Mouse (Mus musculus): ENCODE measurements around the gene Gm10073.
"Not testable (repeated sequence)": the region's sequence is repeated elsewhere in the genome, so short reads cannot be mapped to it uniquely, and the experiment has no call there.

The Gm10073 gene

DNA sequence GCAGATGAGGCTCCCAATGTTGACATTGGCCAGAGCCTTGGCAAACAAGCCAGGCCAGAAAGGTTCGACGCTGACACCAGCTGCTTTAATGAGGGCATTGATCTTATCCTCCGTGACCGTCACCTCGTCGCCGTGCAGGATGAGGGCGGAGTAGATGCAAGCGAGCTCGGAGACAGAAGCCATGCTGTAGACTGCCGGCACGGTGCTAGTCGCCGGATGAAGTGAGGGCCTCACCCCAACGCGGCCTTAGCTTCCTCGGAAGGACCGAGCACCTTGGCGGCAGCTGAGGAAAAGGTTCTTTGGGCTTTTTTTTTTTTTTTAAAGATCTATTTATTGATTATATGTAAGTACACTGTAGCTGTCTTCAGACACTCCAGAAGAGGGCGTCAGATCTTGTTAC, at the start of gene Gm10073:
Gm10073 (minus strand) TSS at position 294 of the 400 bp plus-strand sequence.
- not testable (repeated sequence) for DNase-seq (ENCODE audit: low read depth, low spot score)

DNA sequence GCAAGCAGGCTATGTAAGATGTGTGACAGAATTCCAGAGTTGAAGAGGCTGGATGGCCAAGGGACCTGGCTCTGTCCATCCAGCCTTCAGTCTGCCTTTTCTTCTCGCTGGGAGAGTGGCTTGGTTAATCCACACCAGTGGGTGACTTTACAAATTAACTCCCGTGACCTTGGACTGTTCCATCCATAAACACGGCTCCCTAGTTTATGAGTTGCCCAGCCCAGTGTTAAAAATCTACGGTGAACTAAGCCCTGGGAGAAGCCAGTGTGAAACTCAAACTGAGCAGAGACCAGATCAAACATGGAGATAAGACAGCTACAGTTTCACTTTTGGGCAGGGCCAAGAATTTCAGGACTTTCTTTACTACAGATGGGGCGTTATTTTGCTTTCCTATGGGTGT, 49.8 kb upstream of the Gm10073 start:
- peak; percentile 44 for DNase-seq (ENCODE audit: low read depth, low spot score)

DNA sequence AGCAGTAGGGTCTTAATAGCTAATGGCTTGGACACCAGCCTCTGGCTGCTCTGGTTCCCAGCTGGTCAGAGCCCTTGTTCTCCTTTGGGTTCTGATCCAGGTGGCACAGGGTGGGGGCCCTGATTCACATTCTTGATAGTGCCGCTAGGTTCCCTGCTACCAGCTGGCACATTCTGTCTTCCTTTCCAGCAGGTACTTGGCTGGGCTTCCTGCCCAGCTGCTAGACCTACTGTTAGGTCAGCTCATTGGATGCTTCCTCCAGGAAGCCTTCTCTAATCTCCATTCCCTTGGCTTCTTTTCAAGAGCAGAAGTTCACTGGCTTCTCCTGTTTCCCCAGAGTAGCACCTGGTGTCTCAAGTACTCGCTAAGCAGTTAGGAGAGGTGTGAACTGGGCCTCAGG, 47.2 kb upstream of the Gm10073 start:
- peak; percentile 58 for DNase-seq (ENCODE audit: low read depth, low spot score)

DNA sequence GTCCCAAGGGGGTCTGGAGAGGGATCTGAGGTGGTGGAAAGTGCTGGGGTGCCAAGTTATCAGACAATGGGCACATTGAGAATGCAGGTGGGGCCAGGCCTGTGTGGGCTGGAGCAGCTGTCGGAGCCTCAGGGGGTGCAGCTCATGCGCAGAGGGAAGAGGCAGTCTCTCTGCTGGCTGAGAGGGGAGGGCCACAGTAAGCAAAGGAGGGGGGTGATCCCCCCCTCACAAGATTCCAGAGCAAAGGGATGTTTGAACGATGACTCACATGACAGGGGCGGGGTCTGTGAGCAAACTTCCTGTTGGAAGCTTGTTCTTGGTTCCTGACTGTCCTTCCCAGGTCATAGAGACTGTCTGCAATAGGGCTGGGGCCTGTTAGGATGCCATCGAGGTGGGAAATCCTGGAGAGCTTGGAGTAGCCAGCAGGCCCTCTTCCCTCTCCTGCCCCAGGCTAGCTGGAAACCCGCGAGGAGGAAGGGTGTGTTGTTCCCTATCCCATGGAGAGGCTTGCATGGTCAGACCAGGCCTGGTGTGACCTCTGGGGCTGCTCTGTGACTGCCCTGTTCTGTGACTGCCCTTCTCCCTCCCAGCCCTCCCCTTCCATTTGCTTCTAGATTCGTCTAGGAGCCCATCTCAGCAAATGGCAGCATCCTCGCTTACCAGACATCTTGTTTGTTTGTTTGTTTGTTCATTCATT, 46.4 kb upstream of the Gm10073 start:
- DNase-seq (ENCODE audit: low read depth, low spot score): peak; percentile 99

DNA sequence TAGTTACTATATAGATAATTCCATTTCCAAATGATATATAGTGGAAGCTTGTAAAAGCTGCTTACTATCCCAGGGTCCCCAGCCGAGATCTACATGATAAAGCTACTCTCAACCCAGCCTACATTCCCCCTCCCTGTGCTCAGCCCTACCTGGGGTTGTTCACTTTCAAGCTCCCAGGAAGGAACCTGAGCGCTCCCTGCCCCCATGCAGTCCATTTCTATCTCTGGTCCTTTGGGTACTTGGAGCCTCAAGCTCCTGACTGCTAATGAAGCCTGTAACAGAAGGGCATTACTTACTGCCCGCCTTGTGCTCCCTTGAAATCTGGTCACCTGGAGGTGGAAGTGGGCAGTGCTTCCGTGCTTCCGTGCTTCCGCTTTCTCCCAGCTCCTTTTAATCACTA, 45.1 kb upstream of the Gm10073 start:
- peak; percentile 87 for DNase-seq (ENCODE audit: low read depth, low spot score)

DNA sequence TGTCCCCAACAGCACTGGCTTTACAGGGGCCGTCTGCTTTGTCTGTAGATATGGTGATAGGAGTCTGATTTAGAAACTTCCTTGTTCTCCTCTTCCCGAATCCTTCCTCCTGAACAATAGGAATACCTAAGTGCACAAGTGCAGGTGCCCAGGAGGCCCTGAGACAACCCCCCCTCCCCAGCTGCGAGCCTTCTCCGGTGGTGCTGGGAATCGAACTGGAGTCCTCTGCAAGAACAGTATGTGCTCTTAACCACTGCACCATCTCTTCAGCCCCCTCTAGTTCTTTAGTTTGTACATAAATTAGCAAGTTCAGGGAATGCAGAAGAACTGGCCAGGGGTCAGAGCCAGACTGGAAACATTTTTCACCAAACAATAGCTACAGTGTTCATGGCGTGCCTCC, 44.6 kb upstream of the Gm10073 start:
- peak; percentile 82 for DNase-seq (ENCODE audit: low read depth, low spot score)

DNA sequence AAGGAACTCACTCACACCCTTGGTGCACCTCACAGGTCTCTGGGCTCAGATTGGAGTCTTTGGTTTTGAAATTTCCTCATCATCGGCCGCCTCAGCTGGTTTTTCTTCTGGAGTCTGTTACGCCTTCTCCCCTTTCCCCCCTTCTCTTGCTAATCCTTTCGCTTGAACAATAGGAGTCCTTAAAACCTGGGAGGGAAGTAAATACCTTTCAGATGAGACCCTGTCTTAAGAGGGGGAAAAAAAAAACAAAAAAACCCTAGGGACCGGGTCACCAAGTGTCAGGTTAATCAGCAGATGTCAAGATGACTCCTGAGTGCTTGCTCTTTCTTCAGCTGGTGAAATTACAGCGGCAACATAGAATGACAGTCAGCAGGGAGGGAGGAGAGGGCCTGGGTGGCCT, 43.9 kb upstream of the Gm10073 start:
- DNase-seq (ENCODE audit: low read depth, low spot score): peak; percentile 85

DNA sequence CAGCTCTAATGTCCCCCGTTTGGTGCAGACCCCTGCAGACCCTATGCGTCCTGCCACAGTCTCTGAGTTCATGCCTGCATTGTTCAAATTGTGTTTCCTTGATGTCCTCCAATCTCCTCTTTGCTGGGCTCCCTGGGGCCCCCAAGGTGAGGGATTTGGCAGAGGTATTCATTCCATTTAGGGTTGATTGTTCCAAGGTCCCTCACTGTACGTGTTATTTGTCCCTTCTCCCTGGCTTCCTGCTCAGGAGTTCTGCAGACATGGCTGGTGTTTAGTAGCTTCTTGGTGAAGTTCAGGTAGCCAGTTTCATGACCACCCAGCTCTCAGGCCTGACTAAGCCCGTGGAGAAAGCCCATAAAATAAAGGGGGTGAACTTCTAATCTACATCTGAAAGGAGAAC, 43.4 kb upstream of the Gm10073 start:
- peak; percentile 51 for DNase-seq (ENCODE audit: low read depth, low spot score)

DNA sequence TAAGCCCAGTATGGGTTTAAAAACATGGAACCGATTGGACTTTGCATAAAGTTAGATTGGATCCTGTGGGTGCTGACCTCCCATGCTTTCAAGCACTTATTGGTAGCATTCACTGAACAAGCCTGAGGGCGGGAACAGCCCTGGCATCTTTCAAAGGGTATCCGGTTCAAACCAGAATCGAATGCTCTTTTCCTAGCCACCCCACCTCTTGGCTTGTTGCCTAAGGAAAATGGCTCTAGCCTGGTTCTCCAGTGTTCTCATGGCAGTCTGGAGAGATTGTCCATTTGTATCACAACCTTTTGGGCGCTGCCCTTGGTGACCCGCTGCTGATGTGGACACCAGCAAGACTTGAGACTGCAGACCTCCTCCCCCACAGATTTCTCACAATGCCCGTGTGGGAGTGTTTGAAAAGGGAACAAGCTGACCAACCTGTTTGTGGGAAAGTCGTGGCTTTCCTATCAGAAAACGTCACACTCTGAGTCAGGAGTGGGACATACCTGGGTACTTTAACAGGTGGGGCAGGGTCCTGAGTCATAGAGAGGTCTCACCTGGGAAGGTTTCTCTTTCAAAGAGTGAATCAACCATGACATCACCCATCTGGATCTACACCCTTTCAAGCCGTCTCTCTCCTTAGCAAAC, 42.5 kb upstream of the Gm10073 start:
- DNase-seq (ENCODE audit: low read depth, low spot score): peak; percentile 81

DNA sequence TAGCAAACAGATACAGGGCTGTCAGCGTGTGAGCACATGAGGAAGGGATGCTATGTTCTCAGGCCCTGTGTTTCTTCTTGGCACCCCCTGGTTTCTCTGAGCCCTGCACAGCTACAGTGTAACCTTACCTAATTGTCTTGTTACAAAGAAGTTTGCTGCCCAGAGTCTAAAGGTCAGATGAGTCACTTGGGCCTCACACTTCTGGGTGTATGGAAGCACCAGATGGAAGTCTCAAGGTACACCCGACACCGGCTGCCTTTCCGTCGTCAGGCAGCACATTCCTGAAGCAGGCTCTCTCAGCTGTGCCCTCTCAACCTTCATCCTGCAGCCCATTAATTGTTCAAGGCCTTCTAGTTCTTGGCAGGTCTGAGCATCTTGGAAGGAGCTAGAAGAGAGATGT, 41.4 kb upstream of the Gm10073 start:
- peak; percentile 84 for DNase-seq (ENCODE audit: low read depth, low spot score)

DNA sequence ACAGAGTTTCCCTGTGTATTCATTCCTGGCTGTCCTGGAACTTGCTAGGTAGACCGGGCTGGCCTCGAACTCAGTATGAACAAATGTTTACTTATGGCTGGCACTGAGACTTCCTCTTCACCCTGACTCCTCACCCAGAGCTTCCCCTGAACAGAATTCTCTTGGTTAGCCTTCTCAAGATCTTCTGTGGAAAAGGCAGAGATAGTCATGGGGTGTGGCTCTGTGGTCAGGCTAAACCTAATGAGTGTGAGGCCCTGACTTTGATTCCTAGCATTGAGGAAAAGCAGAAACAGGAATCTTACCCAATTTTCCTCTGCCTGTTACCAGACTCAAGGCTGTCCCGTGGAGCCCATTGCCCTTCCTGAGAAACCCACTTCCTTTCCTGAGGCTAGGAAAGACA, 38.8 kb upstream of the Gm10073 start:
- no peak for DNase-seq (ENCODE audit: low read depth, low spot score)

DNA sequence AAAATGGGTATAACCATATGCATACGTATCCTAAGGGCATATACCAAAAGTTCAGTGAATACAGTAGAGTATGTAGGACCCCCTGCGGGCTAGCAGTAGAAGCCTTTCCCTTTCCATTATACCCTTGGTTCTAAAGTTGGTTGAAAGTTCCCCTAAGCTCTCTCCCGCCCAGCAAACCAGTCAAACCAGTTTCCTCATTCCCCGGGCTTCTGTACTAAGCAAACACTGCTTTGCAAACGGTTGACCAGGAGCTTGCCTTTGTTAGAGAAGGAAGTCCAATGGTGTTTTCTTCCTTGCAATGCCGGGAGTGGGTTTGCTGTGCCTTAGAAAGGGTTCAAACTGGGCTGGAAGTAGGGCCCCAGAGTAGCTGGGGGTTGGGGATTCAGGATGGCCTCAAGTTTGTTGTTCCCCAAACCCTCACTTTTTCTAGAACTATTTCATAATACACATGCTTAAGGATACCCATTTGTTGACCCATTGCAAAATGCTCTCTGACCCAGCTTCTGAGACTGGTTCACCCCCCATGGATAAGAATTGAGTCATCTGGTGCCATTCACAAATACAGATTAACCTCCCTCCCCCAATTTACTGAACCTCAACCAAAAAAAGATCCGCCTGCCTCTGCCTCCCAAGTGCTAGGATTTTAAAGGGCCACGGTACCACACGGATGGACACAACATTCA, 37.8 kb upstream of the Gm10073 start:
- DNase-seq (ENCODE audit: low read depth, low spot score): peak; percentile 98

DNA sequence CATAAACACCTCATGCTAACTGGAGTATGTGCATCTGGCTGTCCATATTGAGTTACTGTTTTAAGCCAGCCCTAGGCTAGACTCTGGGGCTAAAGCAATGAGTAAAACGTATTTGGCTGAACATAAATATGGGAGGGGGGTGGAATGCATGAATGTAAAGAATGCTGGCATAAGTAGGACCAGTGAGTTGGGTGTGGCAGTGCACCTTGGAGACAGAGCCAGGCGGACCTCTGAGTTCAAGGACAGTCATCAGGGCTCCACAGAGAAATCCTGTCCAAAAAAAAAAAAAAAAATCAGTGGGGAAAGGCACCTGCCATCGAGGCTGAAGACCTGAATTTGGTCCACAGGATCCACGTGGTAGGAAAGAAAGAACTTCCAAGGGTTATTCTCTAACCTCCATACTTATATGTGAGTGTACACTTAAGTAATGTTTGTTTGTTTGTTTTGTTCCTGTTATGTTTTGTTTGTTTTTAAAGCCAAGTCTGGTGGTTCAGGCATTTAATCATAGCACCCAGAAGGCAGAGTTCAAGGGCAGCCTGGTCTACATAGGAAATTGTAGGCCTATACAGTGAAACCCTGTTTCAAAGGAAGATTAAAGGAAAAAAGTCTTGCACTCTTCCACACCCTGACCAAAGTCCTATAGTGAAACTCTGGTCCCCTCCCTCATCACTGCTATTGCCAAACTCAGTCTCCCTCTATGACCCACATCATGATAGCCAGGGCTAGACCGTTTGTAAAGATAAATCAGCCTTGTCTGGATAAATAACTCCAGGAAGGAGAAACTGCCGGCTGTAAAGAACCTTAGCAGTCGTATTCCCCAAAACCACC, 36.0 kb upstream of the Gm10073 start:
- DNase-seq (ENCODE audit: low read depth, low spot score): peak; percentile 97

DNA sequence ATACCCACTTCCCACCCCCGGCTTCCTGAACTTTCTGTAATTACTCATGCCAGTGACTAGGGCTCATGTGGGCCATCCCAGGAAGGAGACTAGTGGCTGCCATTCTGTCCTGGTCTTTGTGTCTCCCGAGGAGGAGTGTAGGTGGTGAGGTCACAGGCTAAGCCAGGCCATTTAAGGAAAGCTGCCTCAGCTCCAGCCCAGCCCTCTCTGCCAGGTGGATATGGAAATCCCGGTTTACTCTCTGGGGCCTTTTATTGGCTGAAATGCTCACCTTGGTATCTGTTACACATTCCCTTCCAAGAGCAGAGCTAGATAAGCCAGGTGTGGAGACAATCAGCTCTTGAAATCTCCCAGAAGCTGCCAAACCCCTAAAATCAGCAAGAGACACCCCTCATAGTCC, 35.2 kb upstream of the Gm10073 start:
- DNase-seq (ENCODE audit: low read depth, low spot score): peak; percentile 88

DNA sequence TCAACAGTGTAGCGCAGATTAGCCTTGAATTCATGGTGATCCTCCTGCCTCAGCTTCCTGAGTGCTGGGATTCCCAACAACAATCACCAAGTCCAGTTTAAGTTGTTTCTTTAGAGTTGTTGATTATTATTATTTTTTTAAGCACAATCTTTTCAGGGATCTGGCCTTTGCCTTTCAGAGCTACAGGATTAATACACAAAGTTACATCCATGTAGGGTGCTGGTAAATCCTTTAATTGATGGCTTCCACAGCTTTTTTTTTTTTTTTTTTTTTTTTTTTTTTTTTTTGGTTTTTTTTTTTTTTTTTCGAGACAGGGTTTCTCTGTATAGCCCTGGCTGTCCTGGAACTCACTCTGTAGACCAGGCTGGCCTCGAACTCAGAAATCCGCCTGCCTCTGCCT, 34.5 kb upstream of the Gm10073 start:
- DNase-seq (ENCODE audit: low read depth, low spot score): not testable (repeated sequence)

DNA sequence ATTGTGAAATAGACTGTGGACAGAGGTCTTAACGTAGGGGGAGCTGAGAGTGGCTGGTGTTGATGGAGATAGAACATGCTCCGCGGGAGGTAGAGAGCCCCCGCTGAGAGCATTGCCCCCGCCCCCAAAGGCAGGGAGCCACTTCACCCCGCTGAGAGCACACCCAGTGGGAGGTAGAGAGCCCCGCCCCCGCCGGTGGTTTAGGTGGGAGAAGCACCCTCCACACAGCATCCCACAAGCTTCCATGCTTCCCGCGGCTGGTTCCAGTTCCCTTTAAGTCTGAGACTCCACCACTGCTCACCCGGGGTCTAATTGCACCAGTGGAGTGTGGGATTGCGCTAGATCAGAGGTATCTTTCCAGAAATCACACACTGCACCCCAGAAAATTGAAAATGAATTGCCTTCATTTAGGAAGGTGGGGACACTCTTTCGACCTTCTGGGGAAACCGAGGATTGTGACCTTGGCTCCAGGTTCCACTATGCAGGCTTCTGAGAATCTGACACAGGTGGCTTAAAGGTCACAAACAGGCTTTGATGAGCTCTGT, 33.4 kb upstream of the Gm10073 start:
- peak; percentile 51 for DNase-seq (ENCODE audit: low read depth, low spot score)

DNA sequence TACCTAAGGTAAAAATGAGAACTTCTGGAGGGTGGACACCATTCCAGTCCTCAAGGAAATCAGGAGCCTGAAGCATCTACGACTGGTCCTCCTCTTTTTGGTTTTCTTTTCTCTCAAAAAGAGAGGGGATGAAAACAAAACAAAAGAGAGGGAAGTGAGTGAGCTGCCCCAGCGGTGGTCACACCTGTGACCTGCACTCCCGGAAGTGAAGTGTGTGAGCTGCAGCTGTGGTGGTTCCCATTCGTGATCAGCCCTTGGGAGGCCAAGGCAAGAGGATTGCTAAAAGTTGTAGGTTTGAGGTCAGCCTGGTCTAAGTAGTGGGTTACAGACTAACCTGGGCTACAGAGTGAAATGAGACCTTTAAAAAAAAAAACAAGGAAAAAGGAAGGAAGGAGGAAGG, 32.9 kb upstream of the Gm10073 start:
- DNase-seq (ENCODE audit: low read depth, low spot score): peak; percentile 17

DNA sequence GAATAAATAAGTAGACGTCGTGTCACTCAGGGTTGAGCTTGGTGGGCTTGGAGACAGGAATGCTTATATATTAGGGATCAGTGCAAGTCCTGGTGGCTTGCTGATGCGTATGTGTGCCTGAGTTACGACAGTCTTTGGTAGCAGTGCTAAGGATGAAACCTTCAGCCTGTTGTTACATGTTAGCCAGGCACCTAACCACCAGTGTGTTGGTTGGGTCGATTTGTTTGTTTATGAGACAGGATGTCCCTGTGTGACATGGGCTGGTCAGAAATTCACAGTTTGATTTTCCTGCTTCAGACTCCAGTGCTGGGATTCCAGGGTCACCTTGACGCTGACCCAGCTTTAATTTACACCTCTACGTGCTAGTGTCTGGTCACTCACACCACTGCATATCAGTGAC, 32.4 kb upstream of the Gm10073 start:
- DNase-seq (ENCODE audit: low read depth, low spot score): no peak

DNA sequence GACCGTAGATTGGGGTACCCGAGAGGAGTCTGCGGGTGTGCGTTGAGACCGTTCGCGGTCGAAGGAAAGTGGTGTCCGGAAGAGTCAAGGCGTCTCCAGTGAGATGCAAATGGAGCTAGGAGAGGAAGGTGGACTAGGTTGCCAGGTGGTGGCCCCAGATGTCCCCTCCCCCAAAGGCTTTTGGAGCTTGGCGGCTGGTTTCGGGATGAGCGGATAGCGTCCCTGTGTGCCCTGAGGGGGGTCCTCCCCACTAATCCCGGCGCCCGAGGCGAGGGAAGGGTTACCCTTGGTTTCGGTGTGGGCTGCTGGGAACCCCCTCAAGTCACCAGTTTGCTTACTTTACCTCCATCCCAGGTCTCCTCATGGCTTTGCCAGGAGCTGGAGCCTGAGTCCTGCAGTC, 30.7 kb upstream of the Gm10073 start:
- peak; percentile 77 for DNase-seq (ENCODE audit: low read depth, low spot score)

DNA sequence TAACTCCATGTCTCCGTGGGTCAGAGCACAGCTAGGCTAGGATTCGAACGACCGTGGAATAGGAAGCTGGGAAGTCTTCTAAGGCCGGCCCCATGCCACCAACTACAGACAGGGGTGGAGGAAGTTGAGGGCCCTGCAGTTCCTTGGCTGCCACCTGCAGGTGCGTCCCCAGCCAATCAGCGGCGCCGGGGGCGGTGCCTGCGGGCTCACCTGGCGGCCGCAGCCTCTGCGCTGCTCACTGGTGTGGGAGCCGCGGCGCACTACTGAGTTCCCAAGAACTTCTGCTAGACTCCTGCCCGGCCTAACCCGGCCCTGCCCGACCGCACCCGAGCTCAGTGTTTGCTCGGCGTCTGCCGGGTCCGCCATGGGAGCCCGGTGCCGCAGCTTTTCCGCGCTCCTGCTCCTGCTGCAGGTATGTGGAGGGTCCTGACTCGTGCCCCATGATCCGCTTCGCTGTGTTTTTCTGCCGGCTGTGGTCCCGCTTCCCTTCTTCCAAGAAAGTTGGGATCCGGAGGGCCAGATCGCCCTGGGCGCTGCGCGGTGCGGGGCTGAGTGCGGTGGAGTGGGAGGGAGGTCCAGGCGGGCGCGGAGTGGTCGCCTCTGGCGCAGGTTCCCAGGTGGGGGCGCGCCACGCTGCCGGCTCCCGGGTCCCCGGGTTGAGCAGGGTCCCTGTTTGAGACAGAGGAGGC, 30.0 kb upstream of the Gm10073 start, which contains the start of gene Cdh1:
Cdh1 (plus strand) TSS at position 221 of the 689 bp plus-strand sequence.
- peak; percentile 92 for DNase-seq (ENCODE audit: low read depth, low spot score)
